10 mouse cellular contexts compared by ENCODE assay signal in the genomic region with DNA sequence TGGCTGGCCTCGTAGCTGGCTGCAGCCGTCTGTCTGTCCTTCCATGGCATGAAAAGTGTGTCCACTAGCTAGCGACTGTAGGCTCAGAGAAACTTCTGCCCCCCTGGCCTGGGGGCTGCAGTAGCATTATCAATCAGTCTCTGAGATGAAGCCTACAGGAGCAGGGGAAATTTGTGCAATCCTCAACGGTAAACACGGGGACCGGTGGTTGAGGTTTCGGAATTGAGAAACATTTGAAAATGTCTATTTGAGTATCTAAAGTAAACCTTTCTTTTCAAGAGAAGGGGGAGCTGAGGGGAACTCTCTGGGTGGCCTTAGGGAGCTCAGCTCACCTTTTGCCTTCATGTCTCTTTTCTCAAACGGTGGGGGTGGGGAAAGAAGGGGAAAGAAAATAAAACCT.
A peak's percentile ranks its signal among the peaks of the same experiment; 100 is the strongest.
DNase-seq lines count a peak whose midpoint lies in the region; ATAC-seq and TF ChIP-seq lines count a peak whose summit lies in the region.
"Had no signal": no experiment of that assay in that cellular context is flagged by ENCODE, and none has a peak within 500 bp of the region (broad histone marks: within the 10 kb centered on the region; RNA-seq: fewer than 3 reads in every experiment).

No protein-coding gene starts in this region.

- H3K4me1 ChIP-seq in lung, embryonic 14.5 days (ENCODE audit: insufficient read depth), result peaks cover 3% of the 10 kb centered on the region; the same call in 1 of the 2 replicates
- 0 out of 2 replicates have a peak, but pooled peaks cover 6% of the 10 kb centered on the region for H3K4me1 ChIP-seq in intestine, embryonic 14.5 days (replicated peaks; ENCODE audit: control insufficient read depth, insufficient read depth, low read length)
- H3K4me1 ChIP-seq in liver, embryonic 16.5 days (ENCODE audit: control insufficient read depth, low read depth, low read length), result no peaks in the 10 kb centered on the region; the same call in 1 of the 2 replicates
- H3K4me1 ChIP-seq in stomach, embryonic 14.5 days (ENCODE audit: control insufficient read depth, insufficient read depth, low read length), result peaks cover 8% of the 10 kb centered on the region; the same call in 1 of the 2 replicates

- peak; percentile 19; the same call in 1 of the 2 replicates for ATAC-seq in lung, embryonic 14.5 days (ENCODE audit: insufficient read depth)
- no peak for ATAC-seq in intestine, embryonic 14.5 days (replicated peaks; ENCODE audit: low FRiP score, low TSS enrichment, low read depth)
- peak; percentile 74 for ATAC-seq in liver, embryonic 16.5 days (ENCODE audit: low read depth)
- ATAC-seq in stomach, embryonic 14.5 days (ENCODE audit: insufficient number of reproducible peaks, insufficient read depth, low FRiP score, low read depth), result no peak

- peaks cover 3% of the 10 kb centered on the region; the same call in 1 of the 2 replicates for H3K27me3 ChIP-seq in lung, embryonic 14.5 days (ENCODE audit: insufficient read depth, low read length)
- 0 out of 2 replicates have a peak, but pooled peaks cover 4% of the 10 kb centered on the region for H3K27me3 ChIP-seq in intestine, embryonic 14.5 days (replicated peaks; ENCODE audit: control insufficient read depth, insufficient read depth, low read length)
- H3K27me3 ChIP-seq in liver, embryonic 16.5 days (ENCODE audit: control insufficient read depth, insufficient read depth, low read depth, low read length), result no peaks in the 10 kb centered on the region
- H3K27me3 ChIP-seq in stomach, embryonic 14.5 days (ENCODE audit: control insufficient read depth, insufficient read depth, low read length), result no peaks in the 10 kb centered on the region
- H3K27me3 ChIP-seq: forebrain, embryonic 15.5 days had no signal

- no peaks in the 10 kb centered on the region for H3K9me3 ChIP-seq in lung, embryonic 14.5 days (ENCODE audit: low read depth, low read length)
- no peaks in the 10 kb centered on the region for H3K9me3 ChIP-seq in intestine, embryonic 14.5 days (ENCODE audit: control insufficient read depth, low read length)
- H3K9me3 ChIP-seq in liver, embryonic 16.5 days (replicated peaks; ENCODE audit: control insufficient read depth, low read length), result no peaks in the 10 kb centered on the region
- no peaks in the 10 kb centered on the region for H3K9me3 ChIP-seq in stomach, embryonic 14.5 days (ENCODE audit: control insufficient read depth, low read depth, low read length)
- H3K9me3 ChIP-seq: forebrain, embryonic 15.5 days had no signal

- H3K4me3 ChIP-seq in lung, embryonic 14.5 days (ENCODE audit: low read depth, low read length), result no peak overlapping the region; the same call in 1 of the 2 replicates
- H3K4me3 ChIP-seq in intestine, embryonic 14.5 days (ENCODE audit: low read depth, low read length), result no peak overlapping the region
- no peak overlapping the region for H3K4me3 ChIP-seq in liver, embryonic 16.5 days (ENCODE audit: low read depth, low read length)
- H3K4me3 ChIP-seq in stomach, embryonic 14.5 days (ENCODE audit: low read depth, low read length), result no peak overlapping the region
- H3K4me3 ChIP-seq: forebrain, embryonic 15.5 days had no signal

- 15% methylated on average over 8 of the region's 8 CpGs for WGBS in lung, embryonic 14.5 days
- WGBS in intestine, embryonic 14.5 days, result 30% methylated on average over 8 of the region's 8 CpGs
- 40% methylated on average over 8 of the region's 8 CpGs for WGBS in liver, embryonic 16.5 days (ENCODE audit: insufficient replicate concordance)
- 17% methylated on average over 8 of the region's 8 CpGs for WGBS in stomach, embryonic 14.5 days

- H3K4me2 ChIP-seq in lung, embryonic 14.5 days, result peak overlapping the region; percentile 54
- peak overlapping the region; percentile 22; the same call in 1 of the 2 replicates for H3K4me2 ChIP-seq in intestine, embryonic 14.5 days (ENCODE audit: low read length)
- H3K4me2 ChIP-seq in liver, embryonic 16.5 days (ENCODE audit: low read depth, low read length), result peak overlapping the region; percentile 50
- peak overlapping the region; percentile 23 for H3K4me2 ChIP-seq in stomach, embryonic 14.5 days (replicated peaks; ENCODE audit: low read depth, low read length)
- H3K4me2 ChIP-seq: forebrain, embryonic 15.5 days had no signal

- H3K9ac ChIP-seq in lung, embryonic 14.5 days, result no peak overlapping the region
- H3K9ac ChIP-seq in intestine, embryonic 14.5 days (ENCODE audit: low read length), result no peak overlapping the region
- no peak overlapping the region for H3K9ac ChIP-seq in liver, embryonic 16.5 days (ENCODE audit: low read depth, low read length)
- H3K9ac ChIP-seq in stomach, embryonic 14.5 days (replicated peaks; ENCODE audit: low read depth, low read length), result no peak overlapping the region
- H3K9ac ChIP-seq: forebrain, embryonic 15.5 days had no signal

- TF ChIP-seq CTCF in lung, embryonic 14.5 days (IDR thresholded peaks at IDR 0.05; ENCODE audit: low read depth), result no peak

- H3K27ac ChIP-seq in lung, embryonic 14.5 days (ENCODE audit: low read depth), result no peak overlapping the region
- H3K27ac ChIP-seq in intestine, embryonic 14.5 days (ENCODE audit: low read depth), result no peak overlapping the region
- no peak overlapping the region for H3K27ac ChIP-seq in liver, embryonic 16.5 days (ENCODE audit: low read length)
- no peak overlapping the region for H3K27ac ChIP-seq in stomach, embryonic 14.5 days (ENCODE audit: low read length)
- H3K27ac ChIP-seq: forebrain, embryonic 15.5 days had no signal

- H3K36me3 ChIP-seq in lung, embryonic 14.5 days (ENCODE audit: insufficient read depth), result no peaks in the 10 kb centered on the region
- no peaks in the 10 kb centered on the region for H3K36me3 ChIP-seq in intestine, embryonic 14.5 days (ENCODE audit: control insufficient read depth, insufficient read depth, low read length)
- no peaks in the 10 kb centered on the region for H3K36me3 ChIP-seq in liver, embryonic 16.5 days (ENCODE audit: control insufficient read depth, insufficient read depth)
- H3K36me3 ChIP-seq in stomach, embryonic 14.5 days (ENCODE audit: control insufficient read depth, insufficient read depth, low read length), result no peaks in the 10 kb centered on the region
- H3K36me3 ChIP-seq: forebrain, embryonic 15.5 days had no signal

- peak; percentile 10 for DNase-seq in lung, embryonic 14.5 days
- no peak for DNase-seq in lung, adult 18-20 months
- no peak for DNase-seq in intestine, embryonic 14.5 days (ENCODE audit: low spot score)
- no peak for DNase-seq in left cerebral cortex, adult 18-20 months (ENCODE audit: low spot score in 2 of 2)
- DNase-seq in layer of hippocampus, adult 18-20 months (ENCODE audit: low spot score in 2 of 2), result no peak
- no peak for DNase-seq in cerebellum, adult 8-10 months
- DNase-seq: cerebellum, postnatal 36 days had no signal

Comparison
In these comparisons a context has a peak if more than half of its experiments do, and no peak if none do; other contexts are left out.
1. ATAC-seq: peak in lung, embryonic 14.5 days (single experiment) and liver, embryonic 16.5 days (single experiment); none in intestine, embryonic 14.5 days (single experiment) and stomach, embryonic 14.5 days (single experiment).
2. Peak in every context shown above with its lines, with median percentiles within 50 percentile points of each other: H3K4me2 ChIP-seq.